Mouse (Mus musculus) midbrain, postnatal 0 days (tissue): ENCODE data around the gene Creb3l2. TPM values are rescaled to one million over a fixed set of nuclear protein-coding genes. Genes with fewer than 3 reads are reported as not detected.
A peak's percentile ranks its signal among the peaks of the same experiment; 100 is the strongest.

Source experiments
- ATAC-seq: fragments of 200-750 bp; cut with Nextera tagmentation; 2 replicates; pipeline ENCODE4 v1.8.0; 2017; ENCODE audit warnings: moderate number of reproducible peaks, mild to moderate bottlenecking, moderate TSS enrichment, moderate library complexity; ENCODE audit not compliant: low FRiP score
- DNase-seq: peaks from one replicate; pipeline ENCODE4 v3.0.0-alpha.2; 2015; ENCODE audit warnings: low spot score
- H3K27ac ChIP-seq: fragments of 300-500 bp; sonication (generic); 2 replicates; pipeline ENCODE4 v1.5.1; 2014; ENCODE audit warnings: low read depth, mild to moderate bottlenecking, low read length, mixed read lengths
- H3K27me3 ChIP-seq: fragments of 300-500 bp; sonication (generic); 2 replicates; pipeline ENCODE4 v1.6.1; 2014; ENCODE audit warnings: low read length, control low read depth, mixed read lengths; ENCODE audit not compliant: insufficient read depth
- H3K36me3 ChIP-seq: fragments of 300-500 bp; sonication (generic); 2 replicates; pipeline ENCODE4 v1.6.1; 2014; ENCODE audit warnings: low read length, control low read depth, mixed read lengths; ENCODE audit not compliant: insufficient read depth
- H3K4me1 ChIP-seq: fragments of 300-500 bp; sonication (generic); 2 replicates; pipeline ENCODE4 v1.6.1; 2014; ENCODE audit warnings: mild to moderate bottlenecking, control low read depth, antibody characterized with exemption, low read length, mixed read lengths; ENCODE audit not compliant: insufficient read depth
- H3K4me2 ChIP-seq: fragments of 300-500 bp; sonication (generic); 2 replicates; pipeline ENCODE4 v1.6.1; 2014; ENCODE audit warnings: low read depth, mild to moderate bottlenecking, low read length, mixed read lengths; ENCODE audit not compliant: poor library complexity, severe bottlenecking
- H3K4me3 ChIP-seq: fragments of 300-500 bp; sonication (generic); 2 replicates; pipeline ENCODE4 v1.5.1; 2014; ENCODE audit warnings: low read depth, mild to moderate bottlenecking, low read length, moderate library complexity
- H3K9ac ChIP-seq: fragments of 300-500 bp; sonication (generic); replicated peaks from 2 replicates; pipeline ENCODE4 v1.6.1; 2014; ENCODE audit warnings: mild to moderate bottlenecking, low read length, moderate library complexity, mixed read lengths; ENCODE audit not compliant: poor library complexity, severe bottlenecking
- H3K9me3 ChIP-seq: fragments of 300-500 bp; sonication (generic); 2 replicates; pipeline ENCODE4 v1.6.1; 2016; ENCODE audit warnings: low read length, control low read depth
- CTCF ChIP-seq: IDR thresholded peaks from 2 replicates; pipeline ENCODE4 v1.5.1; 2016; ENCODE audit warnings: antibody characterized with exemption, mild to moderate bottlenecking
- WGBS: fragments of 180-500 bp; shearing (Covaris S2); extraction: QIAGEN DNeasy Blood & Tissue Kit; methylation state at CpG from one replicate; pipeline ENCODE4 v1.1.7; 2014; 5-methylcytosine and 5-hydroxymethylcytosine counted together
- polyA plus RNA-seq: library from polyadenylated mRNA; unstranded; fragments of >200 nt; fragmentation: Nextera tagmentation; extraction: Ambion mirVana; gene quantifications from 2 replicates; pipeline ENCODE4 v1.2.1, GENCODE M21; 2015
- total RNA-seq: library from RNA; depleted of rRNA; stranded (reverse); fragments of >200 nt; gene quantifications from 2 replicates; pipeline ENCODE4 v1.2.3, GENCODE M21; 2014

Gene Creb3l2
- total and polyA plus RNA-seq, 2 experiments from 2014 or later = 2.1 to 3.9 TPM

DNA sequence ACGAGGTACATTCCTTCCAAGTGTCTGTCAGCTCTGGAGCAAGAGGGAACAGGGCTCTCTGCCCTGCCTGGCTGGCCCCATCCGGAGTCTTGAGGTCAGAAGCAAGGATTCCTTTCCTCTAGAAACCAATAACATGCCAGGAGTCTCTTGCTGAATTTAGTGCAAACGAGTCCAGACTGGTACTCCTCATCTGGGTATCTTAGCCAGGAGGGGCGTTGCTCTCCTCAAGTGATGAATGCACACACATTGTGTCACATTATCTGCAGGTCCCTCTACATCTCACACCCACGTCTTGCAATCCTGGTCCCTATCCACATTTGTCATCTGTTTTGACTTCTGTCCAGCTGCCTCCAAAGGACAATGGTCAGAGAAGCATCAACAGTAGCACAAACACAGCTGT is 94.3 kb downstream of the Creb3l2 start:
- no peaks in the 10 kb centered on the region for H3K4me1 ChIP-seq
- no peaks in the 10 kb centered on the region for H3K27me3 ChIP-seq
- no peaks in the 10 kb centered on the region for H3K9me3 ChIP-seq
- TF ChIP-seq CTCF = no peak
- no peak for DNase-seq
- H3K27ac ChIP-seq = no peak overlapping the region
- no peak overlapping the region for H3K4me3 ChIP-seq
- WGBS = 87% methylated on average over 5 of the region's 5 CpGs
- ATAC-seq = no peak
- no peak overlapping the region for H3K9ac ChIP-seq
- H3K36me3 ChIP-seq = no peaks in the 10 kb centered on the region
- H3K4me2 ChIP-seq = no peak overlapping the region

DNA sequence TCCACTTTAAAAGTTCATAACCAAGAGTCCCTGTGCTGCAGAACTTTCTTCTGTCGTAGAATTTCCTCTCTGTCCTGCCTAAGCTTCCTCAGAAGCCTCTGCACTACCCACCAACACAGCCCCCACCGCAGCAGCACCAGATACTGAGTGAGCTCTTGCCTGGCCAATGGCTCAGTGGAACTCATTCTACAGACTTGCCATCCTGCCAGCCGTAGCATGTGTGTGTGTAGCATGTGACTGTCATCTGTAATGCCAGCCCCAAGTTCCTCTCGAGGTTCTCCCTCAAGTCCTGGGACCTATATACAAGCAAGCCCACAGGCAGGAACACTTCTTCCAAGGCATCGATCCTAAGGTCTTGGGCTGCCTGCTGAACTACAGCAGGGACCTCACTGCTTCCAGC is 103.9 kb downstream of the Creb3l2 start:
- Histone ChIP-seq H3K9ac (no peak overlapping the region), H3K27ac (no peak overlapping the region), H3K27me3 (no peaks in the 10 kb centered on the region), H3K4me1 (peaks cover 10% of the 10 kb centered on the region; the same call in 1 of the 2 replicates), H3K36me3 (no peaks in the 10 kb centered on the region), H3K4me2 (no peak overlapping the region), H3K4me3 (no peak overlapping the region), H3K9me3 (no peaks in the 10 kb centered on the region)
- ATAC-seq (no peak), DNase-seq (no peak)
- no peak for TF ChIP-seq CTCF
- 85% methylated on average over 5 of the region's 5 CpGs for WGBS

DNA sequence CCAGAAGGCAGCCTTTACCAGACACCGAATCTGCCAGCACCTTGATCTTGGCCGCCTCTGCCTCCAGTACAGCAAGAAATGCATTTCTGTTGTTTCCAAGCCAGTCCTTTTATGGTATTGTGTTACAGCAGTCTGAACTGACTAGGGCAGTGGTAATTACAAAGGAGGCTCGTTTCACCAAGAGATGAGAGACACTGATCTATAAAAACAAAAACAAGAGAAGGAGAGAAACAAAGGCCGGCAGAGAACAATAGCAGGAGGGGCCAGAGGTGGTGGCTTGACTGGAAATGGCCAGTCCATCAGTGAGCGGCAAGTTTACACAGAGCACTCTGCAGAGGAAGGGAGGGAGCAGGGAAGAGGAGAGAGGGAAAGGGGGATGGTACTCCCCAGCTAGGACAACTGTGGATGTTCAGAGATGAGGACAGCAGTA is 105.1 kb downstream of the Creb3l2 start:
- ATAC-seq (no peak), DNase-seq (peak; percentile 35)
- Histone ChIP-seq H3K9ac (no peak overlapping the region), H3K4me2 (no peak overlapping the region), H3K4me1 (peaks cover 10% of the 10 kb centered on the region; the same call in 1 of the 2 replicates), H3K4me3 (no peak overlapping the region), H3K27ac (peak overlapping the region; percentile 26; the same call in 1 of the 2 replicates), H3K9me3 (no peaks in the 10 kb centered on the region), H3K36me3 (no peaks in the 10 kb centered on the region), H3K27me3 (no peaks in the 10 kb centered on the region)
- TF ChIP-seq CTCF = no peak
- 16% methylated on average over 5 of the region's 5 CpGs for WGBS

DNA sequence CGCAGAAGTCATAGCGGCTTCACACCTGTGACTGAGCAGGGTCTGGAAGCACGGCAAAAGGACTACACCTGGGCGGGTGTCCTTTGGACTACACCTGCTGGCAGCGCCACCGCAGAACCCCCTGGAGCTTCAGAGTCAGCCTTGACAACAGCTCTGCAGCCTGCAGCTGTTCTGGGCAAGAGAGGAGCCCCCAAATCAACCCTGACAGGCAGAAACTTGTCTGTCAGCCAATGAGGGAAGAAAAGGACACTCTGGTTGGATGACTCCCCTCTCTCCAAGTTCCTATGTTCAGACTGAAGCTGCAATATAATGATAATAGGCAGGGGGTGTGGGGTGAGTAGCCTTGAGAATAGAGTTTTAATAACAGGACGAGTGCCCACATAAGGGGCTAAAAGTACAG is 105.6 kb downstream of the Creb3l2 start:
- H3K4me1 ChIP-seq = peaks cover 10% of the 10 kb centered on the region; the same call in 1 of the 2 replicates
- H3K36me3 ChIP-seq = no peaks in the 10 kb centered on the region
- H3K27ac ChIP-seq = peak overlapping the region; percentile 26; the same call in 1 of the 2 replicates
- H3K4me2 ChIP-seq = no peak overlapping the region
- no peak overlapping the region for H3K9ac ChIP-seq
- no peaks in the 10 kb centered on the region for H3K9me3 ChIP-seq
- ATAC-seq (no peak), DNase-seq (no peak)
- WGBS = 63% methylated on average over 7 of the region's 7 CpGs
- no peak overlapping the region for H3K4me3 ChIP-seq
- TF ChIP-seq CTCF = no peak
- no peaks in the 10 kb centered on the region for H3K27me3 ChIP-seq

DNA sequence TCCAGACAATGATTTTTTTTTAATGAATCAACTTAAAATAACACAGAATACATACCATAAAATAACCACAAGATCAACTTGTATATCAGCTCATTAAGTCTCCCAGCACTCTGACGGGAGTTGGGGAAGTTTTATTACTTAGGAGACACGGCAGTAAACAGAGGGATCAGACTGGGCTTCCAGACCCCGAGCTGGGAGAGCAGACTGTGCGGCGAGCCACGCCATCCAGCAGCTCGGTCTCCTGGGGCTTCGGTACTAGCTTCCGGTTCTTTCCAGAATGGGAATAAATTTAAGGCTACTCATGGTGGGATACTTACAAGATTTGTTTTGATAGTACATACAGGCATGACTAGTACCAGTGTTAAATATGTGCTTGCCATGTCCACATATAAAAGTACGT is 109.1 kb downstream of the Creb3l2 start:
- Histone ChIP-seq H3K27ac (no peak overlapping the region), H3K36me3 (no peaks in the 10 kb centered on the region), H3K9me3 (no peaks in the 10 kb centered on the region), H3K27me3 (no peaks in the 10 kb centered on the region), H3K9ac (no peak overlapping the region), H3K4me1 (peaks cover 16% of the 10 kb centered on the region), H3K4me2 (no peak overlapping the region), H3K4me3 (no peak overlapping the region)
- no peak for TF ChIP-seq CTCF
- ATAC-seq (no peak), DNase-seq (no peak)
- WGBS = 78% methylated on average over 10 of the region's 10 CpGs

DNA sequence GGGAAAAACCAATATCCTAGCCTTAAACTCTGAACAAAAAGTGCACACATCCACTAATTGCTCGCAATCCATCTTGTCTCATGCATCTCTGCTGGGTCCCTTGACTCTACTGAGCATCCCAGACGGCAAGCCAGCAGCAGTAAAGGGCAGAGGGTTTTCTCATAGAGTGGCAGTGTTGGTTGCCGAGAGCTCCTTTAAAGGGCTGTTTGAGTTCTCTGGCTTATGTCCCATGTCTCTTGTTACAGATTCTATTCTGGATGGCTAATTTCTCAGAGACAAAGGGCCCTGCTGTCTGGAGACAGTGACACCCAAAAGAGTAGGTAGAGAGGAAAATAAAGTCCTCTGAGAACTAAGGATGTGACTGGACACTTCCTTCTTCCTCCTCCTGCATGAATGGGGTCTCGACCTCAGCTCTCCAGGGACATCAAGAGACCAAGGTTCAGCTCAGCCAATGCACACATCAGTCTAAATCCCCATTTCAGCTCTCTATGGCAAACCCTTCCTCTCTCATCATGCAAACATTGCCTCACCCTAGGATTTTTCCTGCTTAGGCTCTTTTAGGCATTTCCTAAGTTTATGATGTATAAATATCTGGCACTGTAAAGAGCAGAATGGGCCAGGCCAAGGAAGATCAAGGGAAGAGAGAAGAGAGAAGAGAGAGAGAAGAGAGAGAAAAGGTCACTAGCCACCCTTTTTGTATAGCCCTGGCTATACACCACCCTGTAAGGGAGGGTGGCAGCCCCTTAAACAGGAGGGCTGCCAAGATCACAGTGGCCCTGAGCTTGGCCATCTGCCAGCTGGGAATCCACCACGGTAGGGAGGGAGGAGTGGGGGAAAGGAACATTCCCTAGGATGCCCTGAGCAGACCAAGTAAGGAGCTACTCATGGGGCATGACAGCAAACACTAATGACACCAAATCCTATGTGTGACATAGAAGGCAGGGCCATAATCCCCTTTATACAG is 111.8 kb downstream of the Creb3l2 start:
- peak; percentile 78 for DNase-seq

More for the DNA sequence above, 111.8 kb downstream of the Creb3l2 start:
- Histone ChIP-seq H3K9me3 (no peaks in the 10 kb centered on the region), H3K9ac (no peak overlapping the region), H3K27ac (no peak overlapping the region), H3K4me3 (no peak overlapping the region), H3K4me1 (peaks cover 9% of the 10 kb centered on the region), H3K4me2 (no peak overlapping the region), H3K27me3 (no peaks in the 10 kb centered on the region), H3K36me3 (no peaks in the 10 kb centered on the region)
- 51% methylated on average over 5 of the region's 5 CpGs for WGBS
- TF ChIP-seq CTCF = no peak
- peak; percentile 70; the same call in 1 of the 2 replicates for ATAC-seq
